Mouse (Mus musculus) left cerebral cortex, adult 18-20 months (tissue): Measurements from ENCODE around the gene Gemin6. TPM values are rescaled to one million over a fixed set of nuclear protein-coding genes. Genes with fewer than 3 reads are reported as not detected.
"Not testable (repeated sequence)": the region's sequence is repeated elsewhere in the genome, so short reads cannot be mapped to it uniquely, and the experiment has no call there.

Experiments used
- DNase-seq, 2 experiments: peaks; one replicate each; pipeline ENCODE4 v3.0.0; 2021 to 2022; ENCODE audit warnings: low spot score in 2 of 2, mixed read lengths in 1 of 2
- long read RNA-seq, 2 experiments: library from polyadenylated mRNA; stranded (forward); transcript quantifications; one replicate each; pipeline ENCODE4 v2.0.0; 2021
- total RNA-seq, 2 experiments: library from RNA; stranded (reverse); gene quantifications; 2 replicates each; pipeline ENCODE4 v1.2.3; 2021

The Gemin6 gene
- total RNA-seq = 1 to 10 TPM; 3.9 to 5.9 TPM
- long read RNA-seq, experiment 1, partial matches to known transcripts = 1 of 4 reads
- long read RNA-seq, experiment 1, other reads (novel, unspliced or antisense) = 0 of 4 reads
- long read RNA-seq, experiment 2, transcript Gemin6-201 (3 exons, 1,134 nt) = major isoform, 7 of 11 reads
- long read RNA-seq, experiment 2, partial matches to known transcripts = 3 of 11 reads
- long read RNA-seq, experiment 2, other reads (novel, unspliced or antisense) = 1 of 11 reads

- DNase-seq = peak; percentile 87 to 91
Observed at GRCm38 (mm10) chr17:80224326-80225116, at the start of gene Gemin6. Gene Gemin6 (plus strand): TSS chr17:80224441.

DNA sequence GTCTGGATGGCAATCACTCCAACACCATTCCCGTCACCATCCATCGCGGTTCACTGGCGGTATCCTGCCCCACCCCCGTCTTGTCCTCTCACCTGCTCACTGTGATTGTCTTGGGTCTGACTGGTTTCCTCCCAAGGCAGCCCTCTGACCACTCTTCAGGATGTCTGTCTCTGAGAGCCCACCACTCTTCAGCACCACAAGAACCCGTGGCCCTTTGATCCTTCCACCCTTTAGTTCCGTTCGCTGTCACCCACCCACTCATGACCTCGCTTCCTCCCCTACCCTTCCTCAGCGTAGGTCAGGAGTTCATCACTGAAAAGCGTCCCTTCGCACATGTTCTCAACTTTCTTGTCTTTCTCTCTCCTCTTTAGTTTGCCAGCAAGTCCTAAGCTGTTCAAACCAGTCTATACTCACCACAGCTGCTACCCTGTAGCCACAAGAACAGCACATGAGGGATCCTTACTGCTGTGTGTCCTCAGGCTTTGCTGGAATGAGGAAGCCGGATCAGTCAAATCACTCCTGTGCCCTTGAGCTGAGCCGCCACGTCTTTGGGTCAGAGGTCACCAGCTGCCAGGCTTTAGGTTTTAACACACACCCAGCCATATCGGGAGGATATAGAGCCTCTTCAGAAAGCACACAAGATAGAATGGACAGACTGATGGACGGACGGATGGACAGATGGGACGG lies 49.4 kb upstream of the Gemin6 start:
- DNase-seq = no peak

DNA sequence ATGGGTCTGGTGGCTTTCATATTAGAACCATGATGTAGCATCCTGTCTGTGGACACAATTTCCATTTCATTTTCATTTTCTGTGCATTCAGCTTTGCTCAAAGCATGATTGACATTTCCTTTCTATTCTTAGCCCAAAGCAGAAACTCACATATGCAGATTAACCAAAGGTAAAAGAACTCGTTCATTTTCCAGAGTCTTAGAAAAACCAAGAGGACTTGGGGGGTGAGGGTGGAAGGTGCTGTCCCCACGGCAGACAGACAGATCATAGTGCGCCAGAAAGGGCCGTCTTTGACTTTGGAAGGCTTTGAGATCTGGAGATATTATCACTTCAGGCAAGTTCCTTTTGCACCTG lies 48.9 kb upstream of the Gemin6 start:
- DNase-seq = no peak

- DNase-seq = no peak
Observed at GRCm38 (mm10) chr17:80175966-80176365, 48.3 kb upstream of the Gemin6 start.

GRCm38 (mm10) chr17:80178846-80179245 lies 45.4 kb upstream of the Gemin6 start:
- not testable (repeated sequence) for DNase-seq

DNA sequence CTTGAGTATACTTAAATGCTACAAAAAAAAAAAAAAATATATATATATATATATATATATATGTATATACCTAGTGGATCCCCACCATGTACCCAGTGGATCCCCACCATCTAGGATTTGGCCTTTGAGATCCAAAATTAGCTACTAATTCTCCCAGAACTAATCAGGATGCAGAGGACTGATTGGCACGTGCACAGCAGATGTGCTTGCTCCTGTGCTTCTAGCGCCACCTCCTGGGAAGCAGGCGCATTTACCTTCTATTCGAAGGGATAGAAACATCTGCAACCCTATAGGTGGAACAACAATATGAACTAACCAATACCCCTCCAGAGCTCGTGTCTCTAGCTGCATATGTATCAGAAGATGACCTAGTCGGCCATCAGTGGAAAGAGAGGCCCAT lies 44.3 kb upstream of the Gemin6 start:
- peak; percentile 73 to 78 for DNase-seq

- no peak for DNase-seq
Observed at GRCm38 (mm10) chr17:80180468-80180867, 43.8 kb upstream of the Gemin6 start.

DNA sequence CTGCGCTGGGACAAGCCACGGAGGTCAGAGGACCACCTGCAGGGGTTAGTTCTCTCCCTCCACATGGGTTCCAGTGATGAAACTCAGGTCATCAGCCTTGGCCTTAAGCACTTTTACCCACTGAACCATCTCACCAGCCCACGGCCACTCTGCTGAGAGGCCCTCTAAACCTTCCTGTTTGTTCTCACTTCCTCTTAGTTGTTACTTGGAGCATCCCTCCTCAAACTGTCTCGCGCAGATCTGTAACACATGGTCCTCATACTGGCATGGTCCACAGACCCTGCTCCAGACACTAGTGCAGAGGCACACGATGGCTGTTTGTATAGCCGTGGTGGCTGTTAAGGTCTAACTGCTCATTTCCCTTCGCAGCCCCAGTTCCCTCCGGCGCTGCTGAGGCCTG lies 40.6 kb upstream of the Gemin6 start:
- DNase-seq = no peak

- DNase-seq = no peak
Observed at GRCm38 (mm10) chr17:80193075-80193474, 31.2 kb upstream of the Gemin6 start.

DNA sequence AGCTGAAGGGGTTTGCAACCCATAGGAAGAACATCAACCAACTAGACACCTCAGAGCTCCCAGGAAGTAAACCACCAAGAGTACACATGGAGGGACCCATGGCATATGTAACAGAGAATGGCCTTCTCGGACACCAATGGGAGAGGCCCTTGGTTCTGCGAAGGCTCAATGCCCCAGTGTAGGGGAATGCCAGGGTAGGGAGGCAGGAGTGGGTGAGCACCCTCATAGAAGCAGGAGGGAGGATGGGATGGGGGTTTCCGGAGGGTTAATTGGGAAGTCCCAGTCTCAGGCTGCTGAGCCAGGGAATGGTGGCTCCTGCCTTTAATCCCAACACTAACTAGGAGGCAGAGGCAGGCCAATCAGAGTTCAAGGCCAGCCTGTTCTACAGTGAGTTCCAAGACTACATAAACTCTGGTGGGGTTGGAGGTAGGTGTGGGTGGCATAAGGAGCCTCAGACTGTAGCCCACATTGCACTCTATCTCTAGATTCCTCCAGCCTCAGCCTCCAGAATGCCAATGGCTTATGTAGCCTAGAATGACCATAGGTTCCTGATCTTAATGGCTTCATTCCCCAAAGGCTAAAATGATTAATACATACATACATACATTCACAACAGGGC lies 25.0 kb upstream of the Gemin6 start:
- no peak for DNase-seq

GRCm38 (mm10) chr17:80205657-80206056 lies 18.6 kb upstream of the Gemin6 start:
- DNase-seq = no peak

GRCm38 (mm10) chr17:80206301-80206670 lies 18.0 kb upstream of the Gemin6 start:
- peak; percentile 46 to 48 for DNase-seq

- DNase-seq = peak; percentile 97
Observed at GRCm38 (mm10) chr17:80206671-80207581, 17.3 kb upstream of the Gemin6 start, which contains the start of the genes Srsf7 and Ttc39d. Gene Srsf7 (minus strand): TSS chr17:80207307. Gene Ttc39d (plus strand): TSS chr17:80207460.

DNA sequence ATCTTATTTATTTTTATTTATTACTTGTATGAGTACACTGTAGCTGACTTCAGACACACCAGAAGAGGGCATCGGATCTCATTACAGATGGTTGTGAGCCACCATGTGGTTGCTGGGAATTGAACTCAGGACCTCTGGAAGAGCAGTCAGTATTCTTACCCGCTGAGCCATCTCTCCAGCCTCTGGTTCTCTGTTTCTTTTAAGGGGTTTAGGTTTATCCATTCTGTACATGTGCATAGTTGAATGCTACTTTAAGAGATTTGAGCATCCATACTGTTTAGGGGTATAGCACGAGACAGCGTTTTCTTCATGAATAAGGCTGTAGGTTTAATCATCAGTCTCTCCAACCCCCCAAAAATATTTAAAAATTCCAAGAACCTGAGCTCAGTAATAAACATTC lies 10.2 kb upstream of the Gemin6 start:
- DNase-seq = not testable (repeated sequence)

DNA sequence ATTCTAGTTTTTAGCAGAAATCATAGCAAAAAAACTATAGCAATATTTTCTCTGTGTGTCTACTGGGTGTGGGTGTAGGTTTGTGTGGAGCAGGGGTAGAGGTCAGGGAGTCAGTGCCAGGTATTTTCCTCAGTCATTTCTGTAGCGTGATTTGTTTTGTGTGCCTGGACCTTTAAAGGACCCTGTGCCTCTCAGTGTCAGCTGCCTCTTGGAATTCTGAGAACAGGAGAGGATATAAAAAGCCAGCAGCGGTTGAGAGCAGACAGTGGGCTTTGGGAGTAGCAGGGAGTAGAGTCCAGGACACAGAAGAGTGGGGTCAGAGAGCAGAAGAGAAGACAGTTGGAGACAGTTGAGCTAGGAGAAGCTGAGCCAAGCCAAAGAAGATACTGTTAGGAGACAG lies 4.1 kb upstream of the Gemin6 start:
- DNase-seq = no peak

DNA sequence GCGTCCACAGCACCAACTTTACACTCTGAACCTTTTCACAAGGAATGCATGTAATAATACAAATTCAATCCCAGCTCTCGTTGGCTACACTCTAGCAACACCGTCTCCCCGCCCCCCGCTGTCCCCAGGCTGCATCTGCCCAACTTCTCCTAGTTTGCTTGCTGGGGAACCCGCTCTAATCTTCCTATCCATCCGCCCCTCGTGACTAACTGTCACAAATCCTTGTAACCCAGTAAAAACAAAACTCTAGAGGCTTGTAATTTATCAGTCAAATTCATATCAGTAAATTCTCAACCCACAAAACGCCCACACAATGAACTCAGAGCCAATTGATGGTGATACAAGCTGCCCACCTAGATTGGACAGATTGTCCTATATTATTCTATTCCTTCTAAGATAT lies 3.0 kb upstream of the Gemin6 start:
- no peak for DNase-seq

DNA sequence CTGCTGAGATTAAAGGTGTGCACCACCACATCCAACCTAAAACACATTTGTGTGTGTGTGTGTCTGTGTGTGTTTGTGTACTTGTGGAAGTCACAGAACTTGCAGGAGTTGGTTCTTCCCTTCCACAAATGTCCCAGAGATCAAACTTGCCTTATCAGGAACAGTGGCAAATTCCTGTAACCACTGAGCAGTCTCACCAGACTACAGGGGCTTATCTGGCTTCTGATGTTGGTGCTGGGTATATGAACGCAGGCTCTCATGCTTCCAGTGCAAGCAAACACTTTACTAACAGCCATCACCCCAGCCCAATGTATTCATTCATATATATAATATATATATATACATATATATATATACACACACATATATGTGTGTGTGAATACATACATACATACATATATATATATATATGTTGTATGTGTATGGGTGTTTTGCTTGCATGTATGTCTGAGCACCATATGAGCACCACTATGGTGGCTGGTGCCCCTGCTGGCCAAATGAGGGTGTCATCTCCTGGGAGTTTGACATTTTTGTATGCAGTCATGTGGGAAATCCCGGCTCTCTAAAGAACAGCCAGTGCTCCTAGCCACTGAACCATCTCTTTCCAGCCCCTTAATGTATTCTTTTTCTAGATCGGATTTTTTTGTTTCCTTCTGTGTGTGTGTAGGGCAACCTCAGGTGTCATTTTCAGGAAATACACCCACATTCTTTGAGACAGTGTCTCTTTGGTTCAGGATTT lies 2.2 kb upstream of the Gemin6 start:
- no peak for DNase-seq

DNA sequence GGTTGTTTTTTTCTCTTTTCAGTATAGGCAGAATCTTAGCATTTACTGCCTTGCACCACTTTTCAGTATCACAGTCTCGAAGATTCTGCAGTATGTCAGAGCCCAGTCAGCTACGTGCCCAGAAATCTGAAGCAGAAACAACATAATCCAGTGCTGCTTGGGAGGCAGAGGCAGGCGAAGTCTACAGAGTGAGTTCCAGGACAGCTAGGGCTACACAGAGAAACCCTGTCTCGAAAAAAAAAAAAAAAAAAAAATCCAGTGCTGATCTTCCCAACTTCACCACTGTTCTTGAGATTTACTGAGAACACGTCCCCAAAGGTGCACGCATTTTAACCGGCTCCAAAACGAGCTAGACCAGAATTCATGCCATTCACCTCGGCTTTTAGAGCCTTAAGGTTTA lies 412 bp upstream of the Gemin6 start:
- DNase-seq = no peak

DNA sequence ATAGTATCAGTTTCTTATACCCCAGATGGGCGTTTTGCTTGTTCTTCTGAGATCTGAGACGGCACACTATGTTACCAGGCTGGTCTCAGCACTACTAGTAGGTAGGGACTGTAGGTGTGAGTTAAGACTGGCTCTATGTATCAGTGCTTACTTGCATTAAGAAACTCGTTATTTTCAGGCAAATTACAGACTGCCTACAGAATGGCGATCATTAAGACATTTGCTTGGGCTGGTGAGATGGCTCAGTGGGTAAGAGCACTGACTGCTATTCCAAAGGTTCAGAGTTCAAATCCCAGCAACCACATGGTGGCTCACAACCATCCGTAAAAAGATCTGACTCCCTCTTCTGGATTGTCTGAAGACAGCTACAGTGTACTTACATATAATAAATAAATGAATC lies 901 bp downstream of the Gemin6 start:
- DNase-seq = not testable (repeated sequence)

- no peak for DNase-seq
Observed at GRCm38 (mm10) chr17:80229396-80229795, 5.2 kb downstream of the Gemin6 start.
